Mouse (Mus musculus) right cerebral cortex, adult 18-20 months (tissue): ENCODE results near the gene Prpf18.

Experiments used
- DNase-seq: peaks from one replicate; pipeline ENCODE4 v3.0.0; 2022; ENCODE audit warnings: mixed read lengths

Prpf18 gene

DNA sequence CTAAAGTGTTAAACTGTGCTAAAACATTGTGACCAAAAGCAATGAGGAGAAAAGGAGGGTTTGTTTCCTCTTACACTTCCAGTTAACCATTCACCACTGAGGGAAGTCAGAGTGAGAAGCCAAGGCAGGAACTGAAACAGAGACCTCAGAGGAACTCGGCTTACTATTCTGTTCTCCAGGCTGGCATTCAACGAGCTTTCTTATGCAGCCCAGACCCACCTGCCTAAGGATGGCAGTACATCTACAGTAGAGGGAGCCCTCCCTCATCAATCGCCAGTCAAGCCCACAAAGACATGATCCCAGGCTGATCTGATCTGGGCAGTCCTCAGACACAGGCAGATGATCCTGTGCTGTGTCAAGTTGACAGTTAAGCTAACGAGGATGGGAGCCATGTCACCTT lies 78.5 kb downstream of the Prpf18 start:
- no peak for DNase-seq

DNA sequence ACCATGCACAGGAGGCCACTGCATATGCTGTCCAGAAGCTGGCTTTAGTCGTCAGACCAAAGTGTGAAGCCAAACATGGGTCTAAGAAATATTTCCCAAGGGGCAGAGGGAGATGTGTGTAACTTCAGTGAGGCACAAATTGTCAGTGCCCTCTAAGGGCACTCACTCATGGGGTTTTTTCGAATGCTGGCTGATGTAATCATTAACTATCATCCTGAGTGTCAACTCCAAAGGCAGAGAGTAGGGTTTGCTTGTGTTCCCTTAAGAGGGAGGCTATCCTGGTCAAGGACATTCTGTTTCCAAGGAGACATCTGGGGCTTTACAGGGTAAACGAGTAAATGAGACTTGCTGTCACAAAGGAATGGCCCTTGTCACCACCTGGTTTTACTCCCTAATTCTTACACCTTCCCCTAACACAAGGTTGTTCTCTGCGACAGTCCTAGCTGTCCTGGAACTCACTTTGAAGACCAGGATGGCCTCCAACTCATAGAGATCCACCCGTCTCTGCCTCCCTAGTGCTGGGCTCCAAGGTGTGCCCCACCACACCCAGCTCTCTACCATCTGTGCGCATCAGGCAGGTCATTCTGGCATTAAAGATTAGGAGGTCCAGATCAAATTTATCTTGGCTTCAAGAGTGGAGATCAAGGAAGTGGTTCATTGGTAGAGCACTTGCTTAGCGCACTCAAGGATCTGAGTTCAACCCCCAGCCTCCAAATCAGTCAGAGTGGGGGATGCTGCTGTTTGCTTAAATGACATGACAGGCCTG lies 79.2 kb downstream of the Prpf18 start:
- DNase-seq: no peak
